Mouse (Mus musculus) mouse embryonic stem cell (cell line): Measurements from ENCODE around the gene Ifnl2.

Experiments
- in situ Hi-C, 2 experiments: fragments of 300-500 bp; cut with MboI; formaldehyde crosslinking; loops; 1 replicate in 1 of 2; 3 replicates in 1 of 2; pipeline ENCODE4 v1.14.3; 2019 to 2020; ENCODE audit warnings: low sequenced_read_pairs in 2 of 2, low pct_unique_long_range_greater_than_20kb in 1 of 2, mixed read lengths in 1 of 2; ENCODE audit not compliant: unreplicated experiment in 1 of 2

Ifnl2 gene

GRCm38 (mm10) chr7:28505585-28505984, 4.7 kb downstream of the Ifnl2 start:
- in situ Hi-C loops, result no loop called here

- in situ Hi-C loops, result no loop called here
Measured at GRCm38 (mm10) chr7:28495426-28495825, 14.8 kb downstream of the Ifnl2 start.

- in situ Hi-C loops, result loop anchor here in 1 of 2 experiments (5.0 kb wide), 1 partner anchor 50 kb away; no protein-coding TSS in a partner anchor
Measured at GRCm38 (mm10) chr7:28492310-28492709, 17.9 kb downstream of the Ifnl2 start.

GRCm38 (mm10) chr7:28490903-28491302, 19.4 kb downstream of the Ifnl2 start:
- in situ Hi-C loops, result loop anchor here in 1 of 2 experiments (5.0 kb wide), 1 partner anchor 49 kb away; no protein-coding TSS in a partner anchor

GRCm38 (mm10) chr7:28490410-28490809, 19.8 kb downstream of the Ifnl2 start:
- in situ Hi-C loops, result loop anchor here in 1 of 2 experiments (5.0 kb wide), 1 partner anchor 48 kb away; no protein-coding TSS in a partner anchor

GRCm38 (mm10) chr7:28488030-28488491, 22.2 kb downstream of the Ifnl2 start:
- in situ Hi-C loops, result loop anchor here in 1 of 2 experiments (5.0 kb wide), 1 partner anchor 104 kb away; no protein-coding TSS in a partner anchor

GRCm38 (mm10) chr7:28484192-28484591, 26.1 kb downstream of the Ifnl2 start:
- in situ Hi-C loops, result no loop called here

- in situ Hi-C loops, result no loop called here
Measured at GRCm38 (mm10) chr7:28482854-28483253, 27.4 kb downstream of the Ifnl2 start.

- in situ Hi-C loops, result no loop called here
Measured at GRCm38 (mm10) chr7:28478854-28479253, 31.4 kb downstream of the Ifnl2 start.

- in situ Hi-C loops, result no loop called here
Measured at GRCm38 (mm10) chr7:28477363-28477762, 32.9 kb downstream of the Ifnl2 start.

GRCm38 (mm10) chr7:28476191-28476590, 34.1 kb downstream of the Ifnl2 start:
- in situ Hi-C loops, result no loop called here

- in situ Hi-C loops, result no loop called here
Measured at GRCm38 (mm10) chr7:28467213-28467751, 43.0 kb downstream of the Ifnl2 start.

GRCm38 (mm10) chr7:28466721-28467212, 43.5 kb downstream of the Ifnl2 start:
- in situ Hi-C loops, result no loop called here

GRCm38 (mm10) chr7:28464416-28465212, 45.6 kb downstream of the Ifnl2 start:
- in situ Hi-C loops, result no loop called here

GRCm38 (mm10) chr7:28462769-28463168, 47.5 kb downstream of the Ifnl2 start:
- in situ Hi-C loops, result no loop called here

- in situ Hi-C loops, result no loop called here
Measured at GRCm38 (mm10) chr7:28460361-28460760, 49.9 kb downstream of the Ifnl2 start.
